Mouse (Mus musculus): ENCODE results near the gene Chrd. TPM values are rescaled to one million over a fixed set of nuclear protein-coding genes. Genes with fewer than 3 reads are reported as not detected.

Chrd gene
- polyA plus RNA-seq, 1 experiment: not detected

- no peak for TF ChIP-seq GATA1 (IDR thresholded peaks at IDR 0.05; ENCODE audit: low read length)
These were observed 27.1 kb upstream of the Chrd start for GRCm38 (mm10) chr16:20705786-20706185.

GRCm38 (mm10) chr16:20706407-20707055 is 26.4 kb upstream of the Chrd start:
- peak; percentile 61 for TF ChIP-seq GATA1 (IDR thresholded peaks at IDR 0.05; ENCODE audit: low read length)

DNA sequence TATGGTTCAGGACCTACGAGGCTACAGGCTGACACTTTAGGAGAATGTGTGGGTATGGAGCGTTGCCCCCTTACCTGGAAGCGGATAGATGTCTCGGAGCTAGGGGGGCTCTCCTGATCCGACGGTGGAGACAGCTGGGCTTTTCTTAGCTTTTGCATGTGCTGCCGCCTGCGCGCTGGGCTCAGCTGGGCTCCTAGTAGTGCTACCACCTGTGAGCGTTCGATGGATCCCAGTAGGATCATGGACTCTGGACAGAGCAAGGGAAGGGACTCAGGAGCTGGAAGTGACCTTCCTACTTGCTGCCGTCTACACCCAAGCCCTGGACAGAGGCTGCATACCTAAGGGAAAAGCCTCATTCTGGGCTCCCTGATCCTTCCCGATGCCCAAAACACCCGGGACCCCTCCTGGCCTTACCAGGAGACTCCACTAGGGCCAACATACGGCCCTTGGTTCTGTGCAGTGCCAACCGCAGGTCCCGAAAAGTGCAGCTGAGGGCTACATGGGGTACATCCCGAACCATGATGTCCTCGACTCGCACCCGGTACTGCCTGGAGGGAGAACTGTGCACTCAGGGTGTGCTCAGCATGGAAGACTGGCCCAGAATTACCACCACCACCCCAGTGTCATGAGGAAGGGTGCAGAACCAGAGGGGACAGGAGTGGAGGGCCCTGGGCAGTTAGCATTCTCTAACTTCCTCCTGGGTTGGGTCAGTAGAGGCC is 24.5 kb upstream of the Chrd start:
- no peak for TF ChIP-seq GATA1 (IDR thresholded peaks at IDR 0.05; ENCODE audit: low read length)

GRCm38 (mm10) chr16:20708939-20709734 is 23.8 kb upstream of the Chrd start:
- no peak for TF ChIP-seq GATA1 (IDR thresholded peaks at IDR 0.05; ENCODE audit: low read length)

- TF ChIP-seq GATA1 (IDR thresholded peaks at IDR 0.05; ENCODE audit: low read length): no peak
These were observed 22.6 kb upstream of the Chrd start for GRCm38 (mm10) chr16:20710370-20710769.

- TF ChIP-seq GATA1 (IDR thresholded peaks at IDR 0.05; ENCODE audit: low read length): no peak
These were observed 22.1 kb upstream of the Chrd start for GRCm38 (mm10) chr16:20710810-20711209.

DNA sequence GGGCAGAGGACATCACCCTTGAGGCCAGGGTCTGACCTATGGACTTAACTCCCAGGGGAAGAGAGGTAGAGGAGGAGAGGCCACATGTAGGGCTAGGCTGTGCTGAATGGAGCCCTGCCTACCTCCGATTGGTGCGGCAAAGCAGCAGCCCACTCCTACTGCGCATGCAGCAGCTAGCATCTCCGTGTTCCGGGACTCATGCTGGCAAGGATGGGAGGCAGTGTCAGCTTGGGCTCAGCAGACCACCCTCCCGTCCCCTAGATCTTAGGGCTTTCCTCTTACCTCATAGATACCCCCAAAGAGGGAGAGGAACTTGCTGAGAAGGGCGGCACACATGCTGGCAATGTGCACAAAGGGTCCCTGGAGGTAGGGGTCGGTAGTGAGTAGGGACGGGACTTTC is 20.7 kb upstream of the Chrd start:
- TF ChIP-seq GATA1 (IDR thresholded peaks at IDR 0.05; ENCODE audit: low read length): no peak

- TF ChIP-seq GATA1 (IDR thresholded peaks at IDR 0.05; ENCODE audit: low read length): peak; percentile 22
These were observed 20.0 kb upstream of the Chrd start for GRCm38 (mm10) chr16:20712889-20713288.

DNA sequence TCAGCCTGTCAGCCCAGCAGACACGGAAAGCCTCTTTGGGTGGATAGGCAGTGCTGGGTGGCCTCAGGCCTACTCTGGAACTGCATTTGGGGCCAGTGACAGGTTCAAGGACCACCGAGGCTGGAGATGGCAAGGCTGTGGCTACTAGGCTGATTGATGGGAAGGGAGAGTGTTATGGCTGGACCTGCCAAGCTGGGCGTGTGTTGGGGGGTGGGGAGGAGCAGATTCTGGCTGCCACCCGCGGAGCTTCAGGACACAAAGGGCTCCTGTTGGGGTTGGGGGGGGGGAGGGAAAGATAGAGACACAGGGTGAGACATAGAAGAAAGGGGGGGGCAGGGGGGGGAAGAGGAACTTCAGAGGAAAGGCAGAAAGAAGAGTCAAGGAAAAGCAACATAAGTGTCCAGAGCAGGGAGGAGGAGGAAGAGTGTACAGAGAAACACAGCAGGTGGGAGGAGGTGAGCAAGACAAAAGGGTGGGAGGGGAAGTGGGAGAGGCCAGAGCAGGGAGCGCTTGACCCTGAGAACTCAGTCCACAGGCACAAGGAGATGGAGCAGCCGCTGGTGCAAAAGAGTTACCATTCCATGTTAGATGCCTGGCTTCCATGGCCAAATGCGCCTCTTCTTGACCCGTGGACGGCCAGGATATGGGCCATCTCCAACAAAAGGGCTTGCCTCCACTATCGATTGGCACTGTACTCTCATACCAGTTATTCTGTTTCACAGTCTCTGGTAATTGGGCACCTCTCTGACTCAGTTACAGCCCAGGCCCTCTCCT is 18.4 kb upstream of the Chrd start:
- no peak for TF ChIP-seq GATA1 (IDR thresholded peaks at IDR 0.05; ENCODE audit: low read length)

DNA sequence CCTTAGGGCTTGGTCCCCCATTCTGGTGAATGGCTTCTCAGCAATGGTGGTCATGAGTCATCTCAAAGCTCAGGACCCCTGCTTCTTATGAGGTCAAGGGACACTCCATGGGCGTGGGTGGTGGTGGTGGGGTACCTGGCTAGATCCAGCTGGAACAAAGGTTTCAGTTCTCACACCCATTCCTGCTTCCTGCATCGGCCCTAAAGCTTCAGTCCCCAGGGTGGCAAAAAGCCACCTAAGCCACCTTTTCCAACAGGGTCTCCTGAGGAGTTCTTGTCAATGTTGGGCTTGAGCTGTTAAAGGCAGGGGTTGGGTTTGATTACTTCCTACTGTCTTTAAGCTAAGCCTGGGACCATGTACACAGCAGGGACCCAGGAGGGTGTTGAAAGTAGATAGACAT is 17.8 kb upstream of the Chrd start:
- TF ChIP-seq GATA1 (IDR thresholded peaks at IDR 0.05; ENCODE audit: low read length): no peak

- no peak for TF ChIP-seq GATA1 (IDR thresholded peaks at IDR 0.05; ENCODE audit: low read length)
These were observed 17.4 kb upstream of the Chrd start for GRCm38 (mm10) chr16:20715566-20715965.

DNA sequence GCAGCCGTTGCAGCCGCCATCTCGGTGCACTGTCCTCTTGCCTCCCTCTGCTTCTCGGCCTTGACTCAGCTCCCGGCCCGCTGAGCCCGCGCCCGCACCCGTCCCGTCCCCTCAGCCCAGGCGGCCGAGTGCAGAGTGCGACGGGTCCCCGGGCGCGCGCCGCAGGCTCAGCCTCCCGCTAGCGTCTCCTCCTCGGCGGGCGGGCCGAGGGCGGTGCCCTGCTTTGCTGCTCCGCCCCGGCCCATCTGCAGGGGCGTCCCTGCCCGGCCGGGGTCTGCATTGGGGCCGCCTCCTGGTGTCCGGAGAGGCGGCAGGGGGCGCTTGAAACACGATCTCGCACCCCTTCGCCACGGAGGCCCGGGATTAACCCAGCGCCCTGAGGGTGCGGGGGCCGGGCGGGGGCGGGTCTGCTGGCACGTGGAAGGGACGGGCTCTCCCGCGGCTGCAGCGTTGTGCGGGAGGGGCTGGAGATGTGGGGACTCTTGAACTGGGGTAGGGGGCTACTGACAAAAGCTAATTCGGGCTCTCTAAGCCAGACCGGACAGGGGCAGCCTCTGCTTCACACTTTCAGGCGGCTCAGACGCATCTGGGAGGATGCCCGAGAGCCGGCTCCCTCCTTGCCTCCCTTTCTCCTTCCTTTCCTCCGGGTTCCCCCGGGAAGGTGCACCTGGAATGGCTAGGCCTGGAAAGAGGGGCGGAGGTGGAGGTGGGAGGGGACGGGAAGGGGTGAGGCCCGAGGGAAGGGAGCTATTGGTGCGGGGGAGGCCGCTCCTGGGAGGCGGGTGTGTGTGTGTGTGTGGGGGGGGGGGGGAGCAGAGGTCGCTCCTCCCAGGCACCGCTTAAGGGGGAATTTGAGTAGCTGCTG is 16.7 kb upstream of the Chrd start:
- no peak for TF ChIP-seq GATA1 (IDR thresholded peaks at IDR 0.05; ENCODE audit: low read length)

GRCm38 (mm10) chr16:20716841-20717180 is 16.1 kb upstream of the Chrd start:
- TF ChIP-seq GATA1 (IDR thresholded peaks at IDR 0.05; ENCODE audit: low read length): no peak

GRCm38 (mm10) chr16:20717181-20717977 is 15.5 kb upstream of the Chrd start, which contains the start of the genes Polr2h and Clcn2:
Polr2h (plus strand) TSS chr16:20717665.
Clcn2 (minus strand) TSS chr16:20717746.
- no peak for TF ChIP-seq GATA1 (IDR thresholded peaks at IDR 0.05; ENCODE audit: low read length)

Data from G1E-ER4 (cell line).